Mouse (Mus musculus) stomach, embryonic 14.5 days (tissue): ENCODE results near the gene Tenm3. TPM values are rescaled to one million over a fixed set of nuclear protein-coding genes. Genes with fewer than 3 reads are reported as not detected.

ENCODE experiments used
- ATAC-seq: fragments of 200-750 bp; cut with Nextera tagmentation; 2 replicates; pipeline ENCODE4 v1.8.0; 2017; ENCODE audit warnings: low read depth, moderate TSS enrichment; ENCODE audit not compliant: insufficient number of reproducible peaks, insufficient read depth, low FRiP score
- H3K27ac ChIP-seq: fragments of 300-500 bp; sonication (generic); 2 replicates; pipeline ENCODE4 v1.5.1; 2014; ENCODE audit warnings: mild to moderate bottlenecking, low read length, moderate library complexity, mixed read lengths
- H3K27me3 ChIP-seq: fragments of 300-500 bp; sonication (generic); 2 replicates; pipeline ENCODE4 v1.6.1; 2014; ENCODE audit warnings: low read length, control low read depth, mixed read lengths; ENCODE audit not compliant: control insufficient read depth, insufficient read depth
- H3K36me3 ChIP-seq: fragments of 300-500 bp; sonication (generic); 2 replicates; pipeline ENCODE4 v1.6.1; 2014; ENCODE audit warnings: mild to moderate bottlenecking, control low read depth, low read length, moderate library complexity, mixed read lengths; ENCODE audit not compliant: control insufficient read depth, insufficient read depth
- H3K4me1 ChIP-seq: fragments of 300-500 bp; sonication (generic); 2 replicates; pipeline ENCODE4 v1.6.1; 2014; ENCODE audit warnings: low read length, control low read depth, mixed read lengths; ENCODE audit not compliant: control insufficient read depth, insufficient read depth
- H3K4me2 ChIP-seq: fragments of 300-500 bp; sonication (generic); replicated peaks from 2 replicates; pipeline ENCODE4 v1.6.1; 2014; ENCODE audit warnings: low read depth, low read length, control low read depth
- H3K4me3 ChIP-seq: fragments of 300-500 bp; sonication (generic); 2 replicates; pipeline ENCODE4 v1.5.1; 2014; ENCODE audit warnings: low read depth, low read length, control low read depth
- H3K9ac ChIP-seq: fragments of 300-500 bp; sonication (generic); replicated peaks from 2 replicates; pipeline ENCODE4 v1.6.1; 2014; ENCODE audit warnings: low read depth, mild to moderate bottlenecking, control low read depth, low read length, moderate library complexity, mixed read lengths
- H3K9me3 ChIP-seq: fragments of 300-500 bp; sonication (generic); 2 replicates; pipeline ENCODE4 v1.6.1; 2016; ENCODE audit warnings: low read depth, low read length, control low read depth; ENCODE audit not compliant: control insufficient read depth
- WGBS: fragments of 180-500 bp; shearing (Covaris S2); extraction: QIAGEN DNeasy Blood & Tissue Kit; methylation state at CpG from one replicate; pipeline ENCODE4 v1.1.7; 2014; 5-methylcytosine and 5-hydroxymethylcytosine counted together
- polyA plus RNA-seq: library from polyadenylated mRNA; unstranded; fragments of >200 nt; fragmentation: Nextera tagmentation; extraction: Ambion mirVana; gene quantifications from 2 replicates; pipeline ENCODE4 v1.2.1, GENCODE M21; 2014

Gene Tenm3
- polyA plus RNA-seq, 1 experiment from 2014 or later, result 29.8 TPM

GRCm38 (mm10) chr8:48665193-48665592 is 178.6 kb downstream of the Tenm3 start:
- Histone ChIP-seq H3K9ac (no peak overlapping the region), H3K4me1 (no peaks in the 10 kb centered on the region), H3K27ac (no peak overlapping the region), H3K27me3 (no peaks in the 10 kb centered on the region), H3K36me3 (no peaks in the 10 kb centered on the region), H3K4me3 (no peak overlapping the region), H3K4me2 (no peak overlapping the region), H3K9me3 (no peaks in the 10 kb centered on the region)
- no peak for ATAC-seq
- WGBS, result 93% methylated on average over 3 of the region's 3 CpGs

DNA sequence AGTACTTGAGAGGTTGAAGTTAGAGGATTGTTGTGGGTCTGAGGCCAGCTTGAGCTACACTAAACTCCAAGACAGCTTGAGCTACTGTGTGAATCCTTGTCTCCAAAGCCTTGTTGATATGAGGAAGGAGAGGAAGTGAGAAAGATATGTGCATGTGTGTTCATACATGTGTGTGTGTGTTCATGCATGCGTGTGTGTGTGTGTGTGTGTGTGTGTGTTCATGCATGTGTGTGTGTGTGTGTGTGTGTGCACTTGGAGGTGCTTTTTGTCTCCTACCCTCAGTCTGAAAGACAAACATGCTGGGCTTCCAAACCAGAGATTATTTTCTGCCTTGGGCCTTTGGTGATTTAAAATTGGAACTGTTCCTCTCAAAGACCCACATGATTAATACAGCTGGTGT is 184.5 kb downstream of the Tenm3 start:
- no peaks in the 10 kb centered on the region for H3K9me3 ChIP-seq
- no peak for ATAC-seq
- WGBS, result 93% methylated on average over 1 of the region's 1 CpGs
- no peak overlapping the region for H3K4me3 ChIP-seq
- no peaks in the 10 kb centered on the region for H3K36me3 ChIP-seq
- no peaks in the 10 kb centered on the region for H3K4me1 ChIP-seq
- no peak overlapping the region; the same call in 1 of the 2 replicates for H3K27ac ChIP-seq
- H3K27me3 ChIP-seq, result no peaks in the 10 kb centered on the region
- no peak overlapping the region for H3K9ac ChIP-seq
- H3K4me2 ChIP-seq, result no peak overlapping the region

DNA sequence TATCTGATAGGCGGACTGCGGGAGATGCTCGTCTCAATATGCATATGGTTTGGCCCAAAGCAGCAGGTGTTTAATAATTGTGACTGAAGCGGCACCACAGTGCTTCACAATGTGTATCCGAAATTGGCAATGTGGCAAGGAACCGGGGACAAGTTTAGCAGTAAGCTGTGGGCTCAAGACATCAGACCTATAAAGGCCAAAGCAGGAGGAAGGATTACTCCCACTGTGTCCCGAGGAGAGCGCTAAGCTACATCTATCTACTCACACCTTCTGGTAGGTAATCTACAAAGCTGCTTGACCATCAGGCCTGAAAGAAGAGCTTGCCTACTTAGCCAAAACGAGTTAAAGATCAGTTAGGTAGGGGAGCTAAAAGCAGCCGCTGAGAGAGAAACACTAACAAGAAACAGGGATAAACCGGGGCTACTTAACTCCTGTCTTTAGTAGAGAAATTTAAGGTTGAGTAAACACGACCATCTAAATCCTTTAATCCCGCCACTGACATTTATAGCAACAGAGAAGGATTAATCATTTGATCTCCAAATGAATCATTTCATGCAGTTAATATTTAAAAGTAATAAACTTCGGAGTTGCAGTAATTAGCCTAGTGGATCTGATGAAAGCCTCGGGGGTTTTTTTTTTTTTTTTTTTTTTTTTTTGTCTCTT is 188.2 kb downstream of the Tenm3 start:
- H3K4me1 ChIP-seq, result no peaks in the 10 kb centered on the region
- H3K4me2 ChIP-seq, result no peak overlapping the region
- no peak overlapping the region for H3K27ac ChIP-seq
- WGBS, result 52% methylated on average over 15 of the region's 15 CpGs
- no peaks in the 10 kb centered on the region for H3K9me3 ChIP-seq
- no peaks in the 10 kb centered on the region for H3K27me3 ChIP-seq
- no peak for ATAC-seq
- no peaks in the 10 kb centered on the region for H3K36me3 ChIP-seq
- no peak overlapping the region for H3K9ac ChIP-seq
- no peak overlapping the region for H3K4me3 ChIP-seq

DNA sequence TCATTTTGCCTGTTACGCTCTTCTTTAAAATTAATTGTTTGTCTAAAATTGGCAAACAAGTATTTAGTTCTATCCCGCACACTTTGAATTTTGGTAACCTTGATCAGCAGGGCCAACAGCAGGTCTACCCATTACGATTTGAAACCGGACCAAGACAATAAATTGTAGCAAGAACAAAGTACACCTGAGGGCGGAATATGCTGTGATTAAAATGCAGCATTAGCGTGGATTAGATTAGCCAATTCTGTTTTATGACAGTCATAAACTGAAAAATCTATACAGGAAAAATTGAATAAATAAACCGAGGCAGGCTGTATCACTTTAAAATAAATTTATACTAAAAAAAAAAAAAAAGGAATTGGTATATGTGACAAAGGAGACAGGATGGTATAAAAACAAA is 193.9 kb downstream of the Tenm3 start:
- no peak overlapping the region for H3K27ac ChIP-seq
- no peak overlapping the region for H3K4me2 ChIP-seq
- H3K4me1 ChIP-seq, result no peaks in the 10 kb centered on the region
- H3K9ac ChIP-seq, result no peak overlapping the region
- H3K9me3 ChIP-seq, result no peaks in the 10 kb centered on the region
- ATAC-seq, result no peak
- 89% methylated on average over 7 of the region's 7 CpGs for WGBS
- no peak overlapping the region for H3K4me3 ChIP-seq
- H3K36me3 ChIP-seq, result no peaks in the 10 kb centered on the region
- H3K27me3 ChIP-seq, result no peaks in the 10 kb centered on the region

DNA sequence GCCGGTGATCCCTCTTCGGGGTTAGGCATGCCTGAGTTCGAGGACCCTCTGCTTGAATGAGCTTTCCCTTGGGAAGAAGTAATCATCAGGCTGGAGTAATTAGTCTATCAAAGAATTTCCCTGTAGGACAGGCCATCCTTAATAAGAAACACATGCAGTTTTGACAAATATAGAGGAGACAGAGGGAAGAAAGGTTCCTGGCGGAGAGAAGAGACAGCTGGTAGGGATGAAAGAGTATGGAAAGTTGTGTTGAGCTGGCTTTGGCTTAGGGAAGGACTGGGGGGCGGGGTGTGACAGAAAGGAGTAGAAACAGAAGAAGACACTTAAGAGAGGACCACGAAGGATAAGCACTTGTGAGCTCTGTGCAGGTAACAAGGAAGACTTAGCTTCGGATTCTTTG is 194.3 kb downstream of the Tenm3 start:
- no peaks in the 10 kb centered on the region for H3K27me3 ChIP-seq
- H3K36me3 ChIP-seq, result no peaks in the 10 kb centered on the region
- no peak for ATAC-seq
- H3K4me3 ChIP-seq, result no peak overlapping the region
- H3K27ac ChIP-seq, result no peak overlapping the region
- no peak overlapping the region for H3K4me2 ChIP-seq
- no peaks in the 10 kb centered on the region for H3K9me3 ChIP-seq
- no peak overlapping the region for H3K9ac ChIP-seq
- H3K4me1 ChIP-seq, result no peaks in the 10 kb centered on the region
- 73% methylated on average over 7 of the region's 7 CpGs for WGBS

GRCm38 (mm10) chr8:48646110-48646509 is 197.6 kb downstream of the Tenm3 start:
- Histone ChIP-seq H3K36me3 (no peaks in the 10 kb centered on the region), H3K4me2 (0 out of 2 replicates have a peak overlapping the region, but pooled peaks have one; percentile 14), H3K27ac (no peak overlapping the region), H3K4me3 (no peak overlapping the region), H3K27me3 (no peaks in the 10 kb centered on the region), H3K9me3 (no peaks in the 10 kb centered on the region), H3K4me1 (no peaks in the 10 kb centered on the region), H3K9ac (no peak overlapping the region)
- 63% methylated on average over 18 of the region's 18 CpGs for WGBS
- ATAC-seq, result no peak

- no peaks in the 10 kb centered on the region for H3K27me3 ChIP-seq
- ATAC-seq, result no peak
- H3K36me3 ChIP-seq, result no peaks in the 10 kb centered on the region
- H3K9ac ChIP-seq, result no peak overlapping the region
- H3K27ac ChIP-seq, result no peak overlapping the region
- 85% methylated on average over 4 of the region's 4 CpGs for WGBS
- H3K9me3 ChIP-seq, result no peaks in the 10 kb centered on the region
- no peak overlapping the region for H3K4me2 ChIP-seq
- no peaks in the 10 kb centered on the region for H3K4me1 ChIP-seq
- no peak overlapping the region for H3K4me3 ChIP-seq
These were observed 205.6 kb downstream of the Tenm3 start for GRCm38 (mm10) chr8:48638129-48638528.

GRCm38 (mm10) chr8:48636979-48637378 is 206.8 kb downstream of the Tenm3 start:
- H3K4me3 ChIP-seq, result no peak overlapping the region
- H3K27me3 ChIP-seq, result no peaks in the 10 kb centered on the region
- no peak overlapping the region for H3K4me2 ChIP-seq
- WGBS, result 80% methylated on average over 5 of the region's 5 CpGs
- H3K4me1 ChIP-seq, result no peaks in the 10 kb centered on the region
- no peak overlapping the region for H3K9ac ChIP-seq
- no peak overlapping the region for H3K27ac ChIP-seq
- H3K36me3 ChIP-seq, result no peaks in the 10 kb centered on the region
- ATAC-seq, result no peak
- no peaks in the 10 kb centered on the region for H3K9me3 ChIP-seq

DNA sequence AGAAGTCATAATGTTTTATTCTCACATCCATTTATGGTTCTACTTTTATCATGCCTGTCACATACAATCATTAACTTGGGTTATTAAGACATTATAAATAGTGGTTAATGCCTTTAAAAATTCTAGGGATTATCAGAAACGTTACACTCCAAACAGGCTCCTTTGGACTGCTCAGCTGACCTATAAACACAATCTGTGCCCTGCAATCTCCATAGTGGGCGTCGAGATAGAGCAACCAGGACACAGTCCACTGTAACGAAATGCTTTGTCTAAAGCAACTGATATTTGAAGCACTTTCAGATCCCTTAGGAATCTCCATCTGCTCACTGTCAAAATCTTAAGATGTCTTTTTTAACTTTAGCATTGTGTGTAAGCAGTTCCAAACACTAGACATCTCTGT is 207.9 kb downstream of the Tenm3 start:
- Histone ChIP-seq H3K9me3 (no peaks in the 10 kb centered on the region), H3K4me2 (no peak overlapping the region), H3K4me3 (no peak overlapping the region), H3K27me3 (no peaks in the 10 kb centered on the region), H3K27ac (no peak overlapping the region), H3K4me1 (no peaks in the 10 kb centered on the region), H3K36me3 (no peaks in the 10 kb centered on the region), H3K9ac (no peak overlapping the region)
- ATAC-seq, result no peak
- 26% methylated on average over 4 of the region's 4 CpGs for WGBS
